8 mouse cellular contexts compared by ENCODE assay signal in genomic region chr9:107296041-107296440, GRCm38 (mm10). TPM values are rescaled to one million over a fixed set of nuclear protein-coding genes. Genes with fewer than 3 reads are reported as not detected.
DNase-seq lines count a peak whose midpoint lies in the region; ATAC-seq and TF ChIP-seq lines count a peak whose summit lies in the region.

No protein-coding gene starts in this region.

- peaks cover 8% of the 10 kb centered on the region for H3K27me3 ChIP-seq in G1E (ENCODE audit: insufficient read depth, low read length)

- TF ChIP-seq CTCF in gastrocnemius, adult 2 months (IDR thresholded peaks at IDR 0.05), result no peak
- no peak for TF ChIP-seq CTCF in G1E (IDR thresholded peaks at IDR 0.05; ENCODE audit: low read depth, low read length)

- no peak for ATAC-seq in G1E (ENCODE audit: extremely low read depth, insufficient number of reproducible peaks, low FRiP score, poor library complexity, severe bottlenecking)
- peak; percentile 18 for ATAC-seq in granulocyte monocyte progenitor cell, adult 5-6 weeks (replicated peaks; ENCODE audit: poor library complexity, severe bottlenecking)

- H3K4me3 ChIP-seq in gastrocnemius, adult 2 months, result peak overlapping the region; percentile 77
- H3K4me3 ChIP-seq in G1E (ENCODE audit: low read depth, low read length), result peak overlapping the region; percentile 84

- no peak for DNase-seq in gastrocnemius, adult 2 months
- DNase-seq in gastrocnemius, postnatal 4 days (ENCODE audit: low spot score in 2 of 2), result no peak
- DNase-seq in G1E (ENCODE audit: low spot score), result no peak
- DNase-seq in lung, postnatal 25 days (ENCODE audit: low spot score), result peak; percentile 65
- no peak for DNase-seq in B cell, adult 2 months
- DNase-seq in left cerebral cortex, postnatal 36 days (ENCODE audit: low spot score in 2 of 2), result no peak
- DNase-seq in gastrocnemius, adult 18-20 months (ENCODE audit: low spot score), result no peak

- H3K9me3 ChIP-seq in G1E (replicated peaks), result no peaks in the 10 kb centered on the region

- H3K36me3 ChIP-seq in G1E (replicated peaks), result peaks cover 34% of the 10 kb centered on the region

- peak overlapping the region; percentile 90 for H3K27ac ChIP-seq in gastrocnemius, adult 2 months

- intact Hi-C loops in gastrocnemius, adult 2 months (cut with DNase I), result loop anchor here (10.0 kb wide), 1 partner anchor 611 kb away; the partner anchor contains the start of gene Tex264
- intact Hi-C loops in left cerebral cortex, postnatal 36 days (cut with DNase I), result no loop called here

- peaks cover 47% of the 10 kb centered on the region for H3K4me1 ChIP-seq in G1E (ENCODE audit: insufficient read depth, low read depth, low read length)

RNA-seq across cellular contexts. Expression of gene Cish, which starts 0.2 kb away (rescaled TPM):
- 100 to 1,000 TPM in 1 of 2 experiments, 10 to 100 TPM in 1; 25.7 to 113 TPM for total RNA-seq in gastrocnemius, adult 2 months (2021)
- 10 to 100 TPM; 17.3 to 21.7 TPM for total RNA-seq in gastrocnemius, postnatal 4 days (2021)
- 106 TPM in 2 replicates for total RNA-seq in G1E (2014; fragmentation: Nextera tagmentation)
- 22.1 and 24.7 TPM in 2 replicates for total RNA-seq in G1E (2017)
- 151 and 158 TPM in 2 replicates for polyA plus RNA-seq in G1E (2012)
- 0.24 and 18.2 TPM in 2 replicates for total RNA-seq in granulocyte monocyte progenitor cell, adult 5-6 weeks (2014; fragmentation: Nextera tagmentation)
- total RNA-seq in granulocyte monocyte progenitor cell, adult 5-6 weeks (2017), result 0.09 and 0.36 TPM in 2 replicates
- 10 to 100 TPM in 1 of 2 experiments, 1 to 10 TPM in 1; 4.8 to 11.0 TPM for total RNA-seq in left cerebral cortex, postnatal 36 days (2021)
- total RNA-seq in gastrocnemius, adult 18-20 months (2021), result 1 to 10 TPM; 6.0 to 6.6 TPM

RNA-seq across cellular contexts. Expression of gene Mapkapk3, which starts 6.4 kb away (rescaled TPM):
- 10 to 100 TPM; 32.6 to 48.1 TPM for total RNA-seq in gastrocnemius, adult 2 months (2021)
- 10 to 100 TPM; 19.7 to 22.8 TPM for total RNA-seq in gastrocnemius, postnatal 4 days (2021)
- total RNA-seq in G1E (2014; fragmentation: Nextera tagmentation), result 41.5 and 66.3 TPM in 2 replicates
- total RNA-seq in G1E (2017), result 99.8 and 115 TPM in 2 replicates
- polyA plus RNA-seq in G1E (2012), result 60.1 and 72.6 TPM in 2 replicates
- total RNA-seq in granulocyte monocyte progenitor cell, adult 5-6 weeks (2014; fragmentation: Nextera tagmentation), result 186 and 231 TPM in 2 replicates
- total RNA-seq in granulocyte monocyte progenitor cell, adult 5-6 weeks (2017), result 191 and 207 TPM in 2 replicates
- 1 to 10 TPM; 2.9 to 4.5 TPM for total RNA-seq in left cerebral cortex, postnatal 36 days (2021)
- total RNA-seq in gastrocnemius, adult 18-20 months (2021), result 10 to 100 TPM; 33.6 to 34.8 TPM

RNA-seq across cellular contexts. Expression of gene Hemk1, which starts 42.1 kb away (rescaled TPM):
- total RNA-seq in gastrocnemius, adult 2 months (2021), result 10 to 100 TPM; 11.6 to 14.4 TPM
- total RNA-seq in gastrocnemius, postnatal 4 days (2021), result 10 to 100 TPM; 14.0 to 14.5 TPM
- total RNA-seq in G1E (2014; fragmentation: Nextera tagmentation), result 29.6 and 42.6 TPM in 2 replicates
- total RNA-seq in G1E (2017), result 35.6 and 48.6 TPM in 2 replicates
- 9.4 and 11.0 TPM in 2 replicates for polyA plus RNA-seq in G1E (2012)
- 12.0 and 32.9 TPM in 2 replicates for total RNA-seq in granulocyte monocyte progenitor cell, adult 5-6 weeks (2014; fragmentation: Nextera tagmentation)
- total RNA-seq in granulocyte monocyte progenitor cell, adult 5-6 weeks (2017), result 6.0 and 11.3 TPM in 2 replicates
- 10 to 100 TPM; 13.3 to 18.0 TPM for total RNA-seq in left cerebral cortex, postnatal 36 days (2021)
- total RNA-seq in gastrocnemius, adult 18-20 months (2021), result 10 to 100 TPM; 11.8 to 13.3 TPM

RNA-seq across cellular contexts. Expression of gene 6430571L13Rik, which starts 44.4 kb away (rescaled TPM):
- total RNA-seq in gastrocnemius, adult 2 months (2021), result 10 to 100 TPM; 37.9 to 49.6 TPM
- total RNA-seq in gastrocnemius, postnatal 4 days (2021), result 10 to 100 TPM; 16.9 to 18.1 TPM
- 1.3 TPM in 1 of 2 replicates, not detected in the other for total RNA-seq in G1E (2014; fragmentation: Nextera tagmentation)
- total RNA-seq in G1E (2017), result 0.64 and 0.76 TPM in 2 replicates
- 0.29 and 0.46 TPM in 2 replicates for polyA plus RNA-seq in G1E (2012)
- not detected in 2 replicates for total RNA-seq in granulocyte monocyte progenitor cell, adult 5-6 weeks (2014; fragmentation: Nextera tagmentation)
- total RNA-seq in granulocyte monocyte progenitor cell, adult 5-6 weeks (2017), result not detected in 2 replicates
- 1 to 10 TPM; 4.6 to 5.0 TPM for total RNA-seq in left cerebral cortex, postnatal 36 days (2021)
- total RNA-seq in gastrocnemius, adult 18-20 months (2021), result 10 to 100 TPM; 31.8 to 32.2 TPM
